Mouse (Mus musculus): ENCODE results near the gene Slfn5. TPM values are rescaled to one million over a fixed set of nuclear protein-coding genes. Genes with fewer than 3 reads are reported as not detected.
"Not testable (repeated sequence)": the region's sequence is repeated elsewhere in the genome, so short reads cannot be mapped to it uniquely, and the experiment has no call there.

Slfn5 gene
- polyA plus RNA-seq, 1 experiment from 2014 or later, result 0.14 TPM

DNA sequence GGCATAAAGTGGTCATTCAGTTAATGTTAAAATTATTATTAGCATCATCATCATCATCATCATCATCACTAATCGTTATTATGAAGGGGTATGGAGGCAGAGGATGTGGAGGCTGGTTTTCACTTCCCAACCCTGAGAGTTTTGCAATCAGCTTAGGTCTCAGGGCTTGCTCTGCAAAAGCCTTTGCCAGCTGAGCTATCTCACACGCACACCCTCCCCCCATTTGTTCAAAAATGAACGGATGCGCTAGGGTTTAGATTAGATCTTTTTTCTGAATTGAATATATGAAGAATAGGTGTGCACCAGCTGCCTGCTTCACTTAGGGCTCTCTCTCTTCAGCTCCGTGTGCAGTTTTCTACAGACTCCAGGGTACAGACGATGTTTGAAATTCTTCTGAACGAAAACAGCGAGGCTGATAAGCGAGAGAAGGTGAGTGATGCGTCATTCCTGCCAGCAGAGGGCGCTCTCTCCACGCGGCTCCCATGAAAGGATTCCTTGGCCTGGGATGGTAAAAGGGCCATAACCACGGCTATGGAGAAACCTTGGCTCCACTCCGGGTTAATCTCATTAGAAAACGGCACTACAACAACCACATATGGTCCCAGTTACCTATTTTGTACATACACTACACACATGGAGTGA is 36.3 kb upstream of the Slfn5 start:
- DNase-seq (ENCODE audit: low spot score, missing footprints) (peak; percentile 99), ATAC-seq (ENCODE audit: low FRiP score) (0 out of 2 replicates have a peak, but pooled peaks have one; percentile 42)
- peak overlapping the region; percentile 42; the same call in 1 of the 2 replicates for H3K4me2 ChIP-seq
- H3K9ac ChIP-seq (ENCODE audit: low read length), result no peak overlapping the region
- no peaks in the 10 kb centered on the region for H3K36me3 ChIP-seq (ENCODE audit: control insufficient read depth, insufficient read depth, low read length)
- H3K27ac ChIP-seq (ENCODE audit: low read depth, low read length), result no peak overlapping the region
- H3K4me3 ChIP-seq (ENCODE audit: low read depth, low read length), result peak overlapping the region; percentile 11; the same call in 1 of the 2 replicates
- H3K27me3 ChIP-seq (ENCODE audit: control insufficient read depth, insufficient read depth, low read length), result no peaks in the 10 kb centered on the region
- H3K9me3 ChIP-seq (ENCODE audit: control insufficient read depth, low read length), result no peaks in the 10 kb centered on the region
- 9% methylated on average over 16 of the region's 16 CpGs for WGBS
- H3K4me1 ChIP-seq (ENCODE audit: control insufficient read depth, insufficient read depth, low read length), result no peaks in the 10 kb centered on the region

- Histone ChIP-seq H3K4me3 (ENCODE audit: low read depth, low read length) (no peak overlapping the region), H3K27ac (ENCODE audit: low read depth, low read length) (no peak overlapping the region), H3K4me1 (ENCODE audit: control insufficient read depth, insufficient read depth, low read length) (no peaks in the 10 kb centered on the region), H3K4me2 (no peak overlapping the region), H3K27me3 (ENCODE audit: control insufficient read depth, insufficient read depth, low read length) (no peaks in the 10 kb centered on the region), H3K9me3 (ENCODE audit: control insufficient read depth, low read length) (no peaks in the 10 kb centered on the region), H3K36me3 (ENCODE audit: control insufficient read depth, insufficient read depth, low read length) (no peaks in the 10 kb centered on the region), H3K9ac (ENCODE audit: low read length) (no peak overlapping the region)
- 71% methylated on average over 10 of the region's 10 CpGs for WGBS
- DNase-seq (ENCODE audit: low spot score, missing footprints) (no peak), ATAC-seq (ENCODE audit: low FRiP score) (no peak)
Observed at GRCm38 (mm10) chr11:82920768-82921167, 30.4 kb upstream of the Slfn5 start.

DNA sequence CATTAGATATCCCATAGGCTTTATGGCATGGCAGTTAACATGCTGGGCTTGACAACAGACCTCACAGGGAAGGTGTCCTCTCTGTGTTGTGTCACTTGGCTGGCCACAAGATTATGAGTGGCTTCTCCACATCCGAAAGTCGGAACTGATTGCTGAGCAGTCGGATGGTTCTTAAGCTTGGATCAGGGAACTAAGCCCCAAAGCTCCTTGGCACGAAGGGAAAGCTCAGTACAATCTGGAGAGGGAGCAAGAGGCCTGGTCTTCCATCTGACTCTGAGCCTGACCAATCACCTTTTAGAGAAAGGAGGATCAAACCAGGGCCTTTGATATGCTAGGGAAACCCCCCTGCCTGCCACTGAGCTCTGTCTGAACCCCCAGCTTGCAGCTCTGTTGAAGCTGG is 29.5 kb upstream of the Slfn5 start:
- Histone ChIP-seq H3K4me2 (no peak overlapping the region), H3K27me3 (ENCODE audit: control insufficient read depth, insufficient read depth, low read length) (no peaks in the 10 kb centered on the region), H3K9me3 (ENCODE audit: control insufficient read depth, low read length) (no peaks in the 10 kb centered on the region), H3K4me3 (ENCODE audit: low read depth, low read length) (no peak overlapping the region), H3K9ac (ENCODE audit: low read length) (no peak overlapping the region), H3K36me3 (ENCODE audit: control insufficient read depth, insufficient read depth, low read length) (no peaks in the 10 kb centered on the region), H3K4me1 (ENCODE audit: control insufficient read depth, insufficient read depth, low read length) (no peaks in the 10 kb centered on the region), H3K27ac (ENCODE audit: low read depth, low read length) (no peak overlapping the region)
- ATAC-seq (ENCODE audit: low FRiP score), result no peak
- DNase-seq (ENCODE audit: low spot score, missing footprints), result no peak
- 74% methylated on average over 4 of the region's 4 CpGs for WGBS

DNA sequence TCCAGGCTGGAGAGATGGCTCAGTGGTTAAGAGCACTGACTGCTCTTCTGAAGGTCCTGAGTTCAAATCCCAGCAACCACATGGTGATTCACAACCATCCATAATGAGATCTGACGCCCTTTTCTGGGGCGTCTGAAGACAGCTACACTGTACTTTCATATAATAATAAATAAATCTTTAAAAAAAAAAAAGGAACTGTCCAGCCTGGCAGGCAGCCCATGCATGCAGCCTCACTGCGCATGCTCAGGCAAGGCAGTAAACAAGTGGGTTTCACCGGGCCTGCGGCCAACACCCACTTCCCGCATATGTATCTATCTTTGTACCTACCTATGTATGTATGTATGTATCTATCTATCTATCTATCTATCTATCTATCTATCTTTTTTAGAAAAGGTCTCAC is 27.2 kb upstream of the Slfn5 start:
- not testable (repeated sequence) for H3K9ac ChIP-seq (ENCODE audit: low read length); DNase-seq (ENCODE audit: low spot score, missing footprints); H3K4me3 ChIP-seq (ENCODE audit: low read depth, low read length); H3K9me3 ChIP-seq (ENCODE audit: control insufficient read depth, low read length); H3K36me3 ChIP-seq (ENCODE audit: control insufficient read depth, insufficient read depth, low read length); H3K4me2 ChIP-seq; H3K4me1 ChIP-seq (ENCODE audit: control insufficient read depth, insufficient read depth, low read length); ATAC-seq (ENCODE audit: low FRiP score); H3K27ac ChIP-seq (ENCODE audit: low read depth, low read length)
- WGBS, result 88% methylated on average over 6 of the region's 6 CpGs
- peaks cover 13% of the 10 kb centered on the region for H3K27me3 ChIP-seq (ENCODE audit: control insufficient read depth, insufficient read depth, low read length)

GRCm38 (mm10) chr11:82928897-82929632 is 22.1 kb upstream of the Slfn5 start:
- peaks cover 9% of the 10 kb centered on the region for H3K4me1 ChIP-seq (ENCODE audit: control insufficient read depth, insufficient read depth, low read length)
- H3K27me3 ChIP-seq (ENCODE audit: control insufficient read depth, insufficient read depth, low read length), result peaks cover 38% of the 10 kb centered on the region
- no peaks in the 10 kb centered on the region for H3K36me3 ChIP-seq (ENCODE audit: control insufficient read depth, insufficient read depth, low read length)
- H3K4me3 ChIP-seq (ENCODE audit: low read depth, low read length), result no peak overlapping the region
- no peak overlapping the region for H3K9ac ChIP-seq (ENCODE audit: low read length)
- no peak overlapping the region for H3K27ac ChIP-seq (ENCODE audit: low read depth, low read length)
- WGBS, result 26% methylated on average over 20 of the region's 20 CpGs
- DNase-seq (ENCODE audit: low spot score, missing footprints) (no peak), ATAC-seq (ENCODE audit: low FRiP score) (no peak)
- H3K9me3 ChIP-seq (ENCODE audit: control insufficient read depth, low read length), result no peaks in the 10 kb centered on the region
- H3K4me2 ChIP-seq, result no peak overlapping the region

GRCm38 (mm10) chr11:82929633-82929950 is 21.6 kb upstream of the Slfn5 start:
- no peak overlapping the region for H3K9ac ChIP-seq (ENCODE audit: low read length)
- H3K9me3 ChIP-seq (ENCODE audit: control insufficient read depth, low read length), result no peaks in the 10 kb centered on the region; the same call in 1 of the 2 replicates
- no peak overlapping the region for H3K4me2 ChIP-seq
- ATAC-seq (ENCODE audit: low FRiP score), result no peak
- no peak overlapping the region for H3K4me3 ChIP-seq (ENCODE audit: low read depth, low read length)
- DNase-seq (ENCODE audit: low spot score, missing footprints), result peak; percentile 87
- H3K4me1 ChIP-seq (ENCODE audit: control insufficient read depth, insufficient read depth, low read length), result peaks cover 9% of the 10 kb centered on the region
- H3K27me3 ChIP-seq (ENCODE audit: control insufficient read depth, insufficient read depth, low read length), result peaks cover 43% of the 10 kb centered on the region
- H3K27ac ChIP-seq (ENCODE audit: low read depth, low read length), result no peak overlapping the region
- WGBS, result 54% methylated on average over 3 of the region's 3 CpGs
- no peaks in the 10 kb centered on the region for H3K36me3 ChIP-seq (ENCODE audit: control insufficient read depth, insufficient read depth, low read length)

- WGBS, result 2% methylated on average over 82 of the region's 85 CpGs
- not testable (repeated sequence) for H3K27ac ChIP-seq (ENCODE audit: low read depth, low read length); H3K4me1 ChIP-seq (ENCODE audit: control insufficient read depth, insufficient read depth, low read length); H3K9me3 ChIP-seq (ENCODE audit: control insufficient read depth, low read length); H3K9ac ChIP-seq (ENCODE audit: low read length); ATAC-seq (ENCODE audit: low FRiP score); H3K36me3 ChIP-seq (ENCODE audit: control insufficient read depth, insufficient read depth, low read length)
- Histone ChIP-seq H3K27me3 (ENCODE audit: control insufficient read depth, insufficient read depth, low read length) (peaks cover 49% of the 10 kb centered on the region), H3K4me3 (ENCODE audit: low read depth, low read length) (peak overlapping the region; percentile 48), H3K4me2 (peak overlapping the region; percentile 90)
- peak; percentile 91 for DNase-seq (ENCODE audit: low spot score, missing footprints)
Observed at GRCm38 (mm10) chr11:82930391-82930955, 20.7 kb upstream of the Slfn5 start.

GRCm38 (mm10) chr11:82931161-82931560 is 20.0 kb upstream of the Slfn5 start:
- H3K9ac ChIP-seq (ENCODE audit: low read length), result peak overlapping the region; percentile 49
- not testable (repeated sequence) for H3K9me3 ChIP-seq (ENCODE audit: control insufficient read depth, low read length); H3K4me1 ChIP-seq (ENCODE audit: control insufficient read depth, insufficient read depth, low read length); ATAC-seq (ENCODE audit: low FRiP score); H3K27ac ChIP-seq (ENCODE audit: low read depth, low read length); H3K36me3 ChIP-seq (ENCODE audit: control insufficient read depth, insufficient read depth, low read length)
- 1% methylated on average over 45 of the region's 63 CpGs for WGBS
- DNase-seq (ENCODE audit: low spot score, missing footprints), result peak; percentile 90
- peak overlapping the region; percentile 90 for H3K4me2 ChIP-seq
- peaks cover 52% of the 10 kb centered on the region for H3K27me3 ChIP-seq (ENCODE audit: control insufficient read depth, insufficient read depth, low read length)
- H3K4me3 ChIP-seq (ENCODE audit: low read depth, low read length), result peak overlapping the region; percentile 48

Measured in midbrain, embryonic 11.5 days (tissue).